8 mouse cellular contexts compared by ENCODE assay signal in genomic region chr17:53587074-53587851, GRCm38 (mm10). TPM values are rescaled to one million over a fixed set of nuclear protein-coding genes. Genes with fewer than 3 reads are reported as not detected.
A peak's percentile ranks its signal among the peaks of the same experiment; 100 is the strongest.
DNase-seq lines count a peak whose midpoint lies in the region; ATAC-seq and TF ChIP-seq lines count a peak whose summit lies in the region.

No protein-coding gene starts in this region.

- TF ChIP-seq CTCF in embryonic fibroblast, embryonic 13.5 days (IDR thresholded peaks at IDR 0.05; ENCODE audit: borderline replicate concordance, insufficient read depth, low read length) = no peak
- TF ChIP-seq CTCF in liver, embryonic 14.5 days (IDR thresholded peaks at IDR 0.05; ENCODE audit: low read depth) = no peak

- TF ChIP-seq POLR2A in embryonic fibroblast, embryonic 13.5 days (IDR thresholded peaks at IDR 0.05; ENCODE audit: low read depth, low read length) = no peak

- no peak overlapping the region for H3K4me3 ChIP-seq in embryonic fibroblast, embryonic 13.5 days (ENCODE audit: insufficient read depth, low read length)
- H3K4me3 ChIP-seq in heart, embryonic 10.5 days = 0 out of 2 replicates have a peak overlapping the region, but pooled peaks have one; percentile 15
- H3K4me3 ChIP-seq in kidney, embryonic 16.5 days (ENCODE audit: low read length) = no peak overlapping the region
- 0 out of 4 replicates have a peak overlapping the region, but pooled peaks of 1 of the 2 experiments have one; percentile 3 for H3K4me3 ChIP-seq in liver, embryonic 14.5 days (ENCODE audit: insufficient read depth in 1 of 2, low read depth in 2 of 2, low read length in 2 of 2)
- no peak overlapping the region for H3K4me3 ChIP-seq in neural tube, embryonic 13.5 days

- no peaks in the 10 kb centered on the region for H3K27me3 ChIP-seq in heart, embryonic 10.5 days (ENCODE audit: insufficient read depth, poor library complexity, severe bottlenecking)
- no peaks in the 10 kb centered on the region for H3K27me3 ChIP-seq in kidney, embryonic 16.5 days (ENCODE audit: insufficient read depth, low read length)
- no peaks in the 10 kb centered on the region for H3K27me3 ChIP-seq in liver, embryonic 14.5 days (ENCODE audit: control insufficient read depth, insufficient read depth, low read length)
- H3K27me3 ChIP-seq in neural tube, embryonic 13.5 days = no peaks in the 10 kb centered on the region

- peak overlapping the region; percentile 42 for H3K27ac ChIP-seq in embryonic fibroblast, embryonic 13.5 days (ENCODE audit: insufficient read depth, low read length)
- H3K27ac ChIP-seq in heart, embryonic 10.5 days = peak overlapping the region; percentile 84
- 0 out of 2 replicates have a peak overlapping the region, but pooled peaks have one; percentile 15 for H3K27ac ChIP-seq in kidney, embryonic 16.5 days (ENCODE audit: low read length)
- H3K27ac ChIP-seq in liver, embryonic 14.5 days = peak overlapping the region; percentile 42
- peak overlapping the region; percentile 57 for H3K27ac ChIP-seq in neural tube, embryonic 13.5 days (replicated peaks)

- H3K36me3 ChIP-seq in heart, embryonic 10.5 days = no peaks in the 10 kb centered on the region; the same call in 1 of the 2 replicates
- H3K36me3 ChIP-seq in kidney, embryonic 16.5 days (ENCODE audit: insufficient read depth, low read length) = 0 out of 2 replicates have a peak, but pooled peaks cover 6% of the 10 kb centered on the region
- no peaks in the 10 kb centered on the region for H3K36me3 ChIP-seq in liver, embryonic 14.5 days (replicated peaks; ENCODE audit: control insufficient read depth, insufficient read depth, low read depth)
- H3K36me3 ChIP-seq in neural tube, embryonic 13.5 days = peaks cover 3% of the 10 kb centered on the region; the same call in 1 of the 2 replicates

- peak; percentile 74 for ATAC-seq in kidney, embryonic 16.5 days (ENCODE audit: low FRiP score, low TSS enrichment)
- ATAC-seq in liver, embryonic 14.5 days (ENCODE audit: insufficient read depth) = peak; percentile 88
- ATAC-seq in neural tube, embryonic 13.5 days (ENCODE audit: low read depth) = peak; percentile 78

- peak; percentile 48 to 50 for DNase-seq in B cell, adult 2 months
- DNase-seq in adrenal gland, adult 18-20 months (ENCODE audit: low spot score in 2 of 2) = peak; percentile 90 to 96
- peak; percentile 94 for DNase-seq in heart, embryonic 10.5 days (ENCODE audit: low spot score)
- peak; percentile 52 to 67 (median 61) for DNase-seq in liver, embryonic 14.5 days (ENCODE audit: low read depth in 3 of 3, low spot score in 3 of 3)
- DNase-seq in testis, postnatal 14 days (ENCODE audit: low spot score) = peak; percentile 82

- 38% methylated on average over 14 of the region's 14 CpGs for WGBS in heart, embryonic 10.5 days
- WGBS in kidney, embryonic 16.5 days = 54% methylated on average over 14 of the region's 14 CpGs
- 15% methylated on average over 14 of the region's 14 CpGs for WGBS in liver, embryonic 14.5 days (ENCODE audit: insufficient replicate concordance)
- 43% methylated on average over 14 of the region's 14 CpGs for WGBS in neural tube, embryonic 13.5 days

- H3K9ac ChIP-seq in kidney, embryonic 16.5 days (replicated peaks; ENCODE audit: low read length) = no peak overlapping the region
- peak overlapping the region; percentile 10 for H3K9ac ChIP-seq in liver, embryonic 14.5 days (replicated peaks)
- H3K9ac ChIP-seq in neural tube, embryonic 13.5 days = no peak overlapping the region

- no peak overlapping the region for H3K4me2 ChIP-seq in kidney, embryonic 16.5 days (replicated peaks; ENCODE audit: low read depth, low read length)
- peak overlapping the region; percentile 42 for H3K4me2 ChIP-seq in liver, embryonic 14.5 days (ENCODE audit: low read depth)
- peak overlapping the region; percentile 15; the same call in 1 of the 2 replicates for H3K4me2 ChIP-seq in neural tube, embryonic 13.5 days

- peak; percentile 72 for TF ChIP-seq EP300 in liver, embryonic 14.5 days (IDR thresholded peaks at IDR 0.05; ENCODE audit: low read depth)

- peaks cover 14% of the 10 kb centered on the region for H3K4me1 ChIP-seq in embryonic fibroblast, embryonic 13.5 days (ENCODE audit: control insufficient read depth, insufficient read depth, low read length)
- H3K4me1 ChIP-seq in heart, embryonic 10.5 days = peaks cover 30% of the 10 kb centered on the region
- H3K4me1 ChIP-seq in kidney, embryonic 16.5 days (ENCODE audit: insufficient read depth, low read length) = peaks cover 12% of the 10 kb centered on the region; the same call in 1 of the 2 replicates
- H3K4me1 ChIP-seq in liver, embryonic 14.5 days (replicated peaks; ENCODE audit: control insufficient read depth in 2 of 2, insufficient read depth in 2 of 2, low read length in 1 of 2) = peaks cover 14 to 27% of the 10 kb centered on the region in 2 experiments
- H3K4me1 ChIP-seq in neural tube, embryonic 13.5 days (replicated peaks) = peaks cover 22% of the 10 kb centered on the region

- H3K9me3 ChIP-seq in heart, embryonic 10.5 days = no peaks in the 10 kb centered on the region
- H3K9me3 ChIP-seq in kidney, embryonic 16.5 days (ENCODE audit: low read length) = no peaks in the 10 kb centered on the region
- H3K9me3 ChIP-seq in liver, embryonic 14.5 days (ENCODE audit: control insufficient read depth, low read length) = no peaks in the 10 kb centered on the region
- no peaks in the 10 kb centered on the region for H3K9me3 ChIP-seq in neural tube, embryonic 13.5 days

RNA-seq across cellular contexts. Expression of gene Kat2b, which starts 20.6 kb away (rescaled TPM):
- total RNA-seq in adrenal gland, adult 18-20 months (2021) = 10 to 100 TPM; 50.8 to 85.6 TPM
- polyA plus RNA-seq in embryonic fibroblast, embryonic 13.5 days (2011; ENCODE audit: insufficient read length, low read depth, missing spikeins) = 26.8 and 33.2 TPM in 2 replicates
- polyA plus RNA-seq in heart, embryonic 10.5 days (2016; fragmentation: Nextera tagmentation; extraction: Ambion mirVana) = 4.1 and 5.9 TPM in 2 replicates
- polyA plus RNA-seq in kidney, embryonic 16.5 days (2015; fragmentation: Nextera tagmentation; extraction: Ambion mirVana) = 3.8 and 3.9 TPM in 2 replicates
- 4.0 and 6.0 TPM in 2 replicates for polyA plus RNA-seq in liver, embryonic 14.5 days (2012; rRNA removed)
- polyA plus RNA-seq in liver, embryonic 14.5 days (2014; fragmentation: Nextera tagmentation; extraction: Ambion mirVana) = 6.1 and 7.5 TPM in 2 replicates
- 6.4 and 7.3 TPM in 2 replicates for polyA plus RNA-seq in neural tube, embryonic 13.5 days (2015; fragmentation: Nextera tagmentation; extraction: Ambion mirVana)

RNA-seq across cellular contexts. Expression of gene Pp2d1, which starts 48.0 kb away (rescaled TPM):
- not detected for total RNA-seq in adrenal gland, adult 18-20 months (2021)
- polyA plus RNA-seq in embryonic fibroblast, embryonic 13.5 days (2011; ENCODE audit: insufficient read length, low read depth, missing spikeins) = 0.35 TPM in 1 of 2 replicates, not detected in the other
- polyA plus RNA-seq in heart, embryonic 10.5 days (2016; fragmentation: Nextera tagmentation; extraction: Ambion mirVana) = 0.27 and 0.34 TPM in 2 replicates
- 0.30 and 0.37 TPM in 2 replicates for polyA plus RNA-seq in kidney, embryonic 16.5 days (2015; fragmentation: Nextera tagmentation; extraction: Ambion mirVana)
- not detected in 2 replicates for polyA plus RNA-seq in liver, embryonic 14.5 days (2012; rRNA removed)
- 0.09 TPM in 1 of 2 replicates, not detected in the other for polyA plus RNA-seq in liver, embryonic 14.5 days (2014; fragmentation: Nextera tagmentation; extraction: Ambion mirVana)
- 0.18 and 0.31 TPM in 2 replicates for polyA plus RNA-seq in neural tube, embryonic 13.5 days (2015; fragmentation: Nextera tagmentation; extraction: Ambion mirVana)

Comparison
In these comparisons a context has a peak if more than half of its experiments do, and no peak if none do; other contexts are left out.
1. H3K27ac ChIP-seq: peak in every context shown above with its lines; median percentile 84 in heart, embryonic 10.5 days; 57 in neural tube, embryonic 13.5 days; 42 in embryonic fibroblast, embryonic 13.5 days; 42 in liver, embryonic 14.5 days; 15 in kidney, embryonic 16.5 days.